Mouse (Mus musculus) embryonic facial prominence, embryonic 15.5 days (tissue): ENCODE results near the gene Adtrp. TPM values are rescaled to one million over a fixed set of nuclear protein-coding genes. Genes with fewer than 3 reads are reported as not detected.

Experiments
- ATAC-seq: fragments of 200-750 bp; cut with Nextera tagmentation; 2 replicates; pipeline ENCODE4 v1.8.0; 2017; ENCODE audit warnings: low read depth, moderate TSS enrichment; ENCODE audit not compliant: insufficient number of reproducible peaks, low FRiP score, low TSS enrichment
- H3K27ac ChIP-seq: fragments of 300-500 bp; sonication (generic); replicated peaks from 2 replicates; pipeline ENCODE4 v1.5.1; 2015; ENCODE audit warnings: mild to moderate bottlenecking, inconsistent platforms
- H3K27me3 ChIP-seq: fragments of 300-500 bp; sonication (generic); 2 replicates; pipeline ENCODE4 v1.6.1; 2015; ENCODE audit warnings: inconsistent platforms
- H3K36me3 ChIP-seq: fragments of 300-500 bp; sonication (generic); 2 replicates; pipeline ENCODE4 v1.6.1; 2015; ENCODE audit warnings: mild to moderate bottlenecking, inconsistent platforms
- H3K4me1 ChIP-seq: fragments of 300-500 bp; sonication (generic); 2 replicates; pipeline ENCODE4 v1.6.1; 2015; ENCODE audit warnings: inconsistent platforms
- H3K4me2 ChIP-seq: fragments of 300-500 bp; sonication (generic); replicated peaks from 2 replicates; pipeline ENCODE4 v1.6.1; 2015; ENCODE audit warnings: mild to moderate bottlenecking, inconsistent platforms
- H3K4me3 ChIP-seq: fragments of 300-500 bp; sonication (generic); replicated peaks from 2 replicates; pipeline ENCODE4 v1.5.1; 2015; ENCODE audit warnings: mild to moderate bottlenecking, inconsistent platforms
- H3K9ac ChIP-seq: fragments of 300-500 bp; sonication (generic); 2 replicates; pipeline ENCODE4 v1.6.1; 2015; ENCODE audit warnings: inconsistent platforms
- H3K9me3 ChIP-seq: fragments of 300-500 bp; sonication (generic); replicated peaks from 2 replicates; pipeline ENCODE4 v1.6.1; 2016; ENCODE audit warnings: inconsistent platforms
- WGBS: fragments of 180-500 bp; shearing (Covaris S2); methylation state at CpG from one replicate; pipeline ENCODE4 v1.1.7; 2015; 5-methylcytosine and 5-hydroxymethylcytosine counted together
- polyA plus RNA-seq: library from polyadenylated mRNA; unstranded; fragments of >200 nt; fragmentation: Nextera tagmentation; extraction: Ambion mirVana; gene quantifications from 2 replicates; pipeline ENCODE4 v1.2.1, GENCODE M21; 2015

Adtrp gene
- polyA plus RNA-seq, 1 experiment from 2014 or later: 7.6 TPM

GRCm38 (mm10) chr13:41737628-41738309 lies 109.7 kb downstream of the Adtrp start:
- H3K4me1 ChIP-seq: no peaks in the 10 kb centered on the region
- no peak overlapping the region for H3K4me3 ChIP-seq
- H3K27ac ChIP-seq: no peak overlapping the region
- no peaks in the 10 kb centered on the region for H3K27me3 ChIP-seq
- H3K36me3 ChIP-seq: no peaks in the 10 kb centered on the region
- WGBS: 66% methylated on average over 10 of the region's 10 CpGs
- no peak overlapping the region for H3K9ac ChIP-seq
- H3K9me3 ChIP-seq: no peaks in the 10 kb centered on the region
- no peak overlapping the region for H3K4me2 ChIP-seq
- no peak for ATAC-seq

GRCm38 (mm10) chr13:41729660-41730059 lies 117.8 kb downstream of the Adtrp start:
- Histone ChIP-seq H3K9ac (no peak overlapping the region), H3K9me3 (no peaks in the 10 kb centered on the region), H3K36me3 (no peaks in the 10 kb centered on the region), H3K27me3 (no peaks in the 10 kb centered on the region), H3K4me1 (no peaks in the 10 kb centered on the region), H3K27ac (no peak overlapping the region), H3K4me2 (no peak overlapping the region), H3K4me3 (no peak overlapping the region)
- WGBS: 92% methylated on average over 8 of the region's 8 CpGs
- no peak for ATAC-seq

- Histone ChIP-seq H3K4me3 (no peak overlapping the region), H3K4me1 (no peaks in the 10 kb centered on the region), H3K4me2 (no peak overlapping the region), H3K27ac (no peak overlapping the region), H3K27me3 (no peaks in the 10 kb centered on the region), H3K9ac (no peak overlapping the region), H3K36me3 (no peaks in the 10 kb centered on the region), H3K9me3 (no peaks in the 10 kb centered on the region)
- ATAC-seq: no peak
- WGBS: 85% methylated on average over 3 of the region's 3 CpGs
Measured at GRCm38 (mm10) chr13:41727803-41728202, 119.7 kb downstream of the Adtrp start.

DNA sequence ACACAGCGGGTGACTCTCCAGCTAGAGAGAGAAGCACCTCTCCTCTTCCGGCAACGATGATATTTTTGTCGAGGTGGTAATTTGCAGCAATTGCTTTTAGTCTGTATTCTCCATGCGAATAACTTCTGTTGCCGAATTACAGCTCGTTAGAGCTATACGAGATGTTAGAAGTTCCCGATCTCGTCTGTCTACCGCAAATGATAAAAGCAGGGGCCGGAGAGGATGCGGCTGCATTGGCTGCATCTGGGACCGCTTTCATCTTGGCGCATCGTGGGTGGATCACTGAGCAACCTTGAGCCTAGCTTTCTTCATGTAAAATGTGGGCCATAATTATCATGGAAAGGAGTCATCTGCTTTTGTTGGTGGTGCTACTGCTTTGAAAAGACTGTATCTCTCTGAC lies 128.2 kb downstream of the Adtrp start:
- ATAC-seq: no peak
- H3K4me3 ChIP-seq: no peak overlapping the region
- no peak overlapping the region for H3K9ac ChIP-seq
- H3K9me3 ChIP-seq: no peaks in the 10 kb centered on the region
- H3K36me3 ChIP-seq: no peaks in the 10 kb centered on the region
- H3K4me2 ChIP-seq: no peak overlapping the region
- H3K4me1 ChIP-seq: no peaks in the 10 kb centered on the region
- 84% methylated on average over 16 of the region's 16 CpGs for WGBS
- no peak overlapping the region for H3K27ac ChIP-seq
- H3K27me3 ChIP-seq: no peaks in the 10 kb centered on the region

- no peak for ATAC-seq
- H3K4me1 ChIP-seq: no peaks in the 10 kb centered on the region
- H3K27ac ChIP-seq: no peak overlapping the region
- no peak overlapping the region for H3K9ac ChIP-seq
- 92% methylated on average over 4 of the region's 4 CpGs for WGBS
- H3K4me3 ChIP-seq: no peak overlapping the region
- no peaks in the 10 kb centered on the region for H3K36me3 ChIP-seq
- H3K4me2 ChIP-seq: no peak overlapping the region
- H3K27me3 ChIP-seq: no peaks in the 10 kb centered on the region
- no peaks in the 10 kb centered on the region for H3K9me3 ChIP-seq
Measured at GRCm38 (mm10) chr13:41718051-41718450, 129.4 kb downstream of the Adtrp start.

Other genes with a start within 250 kb of the Adtrp start
- gene Tmem170b, start 241.8 kb downstream of the Adtrp start, polyA plus RNA-seq: 9.8 and 10.1 TPM in 2 replicates
- gene Hivep1, start 204.3 kb upstream of the Adtrp start, polyA plus RNA-seq: 9.7 and 11.7 TPM in 2 replicates